Mouse (Mus musculus): ENCODE measurements around the gene Stk16.

The Stk16 gene

DNA sequence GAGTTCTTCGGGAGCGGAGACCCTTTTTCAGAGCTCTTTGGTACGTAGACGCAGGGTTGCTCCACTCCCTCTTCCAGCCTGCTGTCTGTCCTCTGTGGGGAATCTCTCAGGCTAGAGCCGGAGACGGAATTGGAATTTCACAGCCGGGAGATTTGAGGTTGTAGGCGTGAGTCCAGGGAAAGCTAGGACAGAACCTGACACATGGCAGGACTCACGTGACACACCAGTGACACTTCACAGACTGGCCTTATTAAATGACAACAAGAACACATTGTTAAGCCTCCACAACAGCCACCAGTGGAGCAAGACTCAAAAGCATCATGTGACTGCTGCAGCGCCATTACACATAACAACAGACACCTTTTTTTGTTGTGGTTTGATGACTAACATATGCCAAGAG, 29.0 kb downstream of the Stk16 start:
- no peak for DNase-seq

DNA sequence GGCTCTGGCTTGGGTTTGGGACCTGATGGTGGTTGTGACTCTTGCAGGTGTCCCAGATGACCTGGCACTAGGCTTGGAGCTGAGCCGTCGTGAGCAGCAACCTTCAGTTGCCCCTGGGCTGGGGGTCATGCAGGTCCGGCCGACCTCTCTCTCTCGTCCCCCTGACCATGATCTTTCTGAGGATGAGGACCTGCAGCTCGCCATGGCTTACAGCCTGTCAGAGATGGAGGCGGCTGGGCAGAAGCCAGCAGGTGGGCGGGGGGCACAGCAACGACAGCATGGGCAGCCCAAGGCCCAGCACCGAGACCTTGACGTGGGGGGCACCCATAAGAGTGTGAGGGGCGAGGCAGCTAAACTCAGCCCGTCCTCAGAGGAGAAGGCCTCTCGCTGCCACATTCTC, 32.8 kb downstream of the Stk16 start:
- no peak for DNase-seq

GRCm38 (mm10) chr1:75244175-75244826, 33.7 kb downstream of the Stk16 start:
- DNase-seq, result no peak

DNA sequence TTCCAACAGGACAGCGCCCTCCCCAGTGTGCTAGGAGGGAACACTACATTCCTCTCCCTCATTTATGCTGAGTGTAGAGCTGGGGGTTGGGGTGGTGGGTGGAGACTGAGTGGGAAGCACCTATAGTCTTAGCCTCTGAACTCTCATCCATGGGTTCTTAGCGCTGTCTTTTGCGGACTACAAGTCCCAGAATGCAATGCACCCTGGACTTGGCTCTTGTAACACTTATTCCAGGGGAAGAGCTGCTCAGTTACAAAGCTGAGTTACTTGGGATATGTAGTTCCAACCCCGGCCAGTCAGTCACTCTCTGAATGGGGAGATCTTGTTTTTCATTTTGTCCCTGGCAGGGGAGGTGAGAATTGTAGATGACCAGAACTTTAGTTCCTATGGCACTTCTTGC, 34.2 kb downstream of the Stk16 start:
- peak in 1 of 2 experiments; percentile 55 for DNase-seq

DNA sequence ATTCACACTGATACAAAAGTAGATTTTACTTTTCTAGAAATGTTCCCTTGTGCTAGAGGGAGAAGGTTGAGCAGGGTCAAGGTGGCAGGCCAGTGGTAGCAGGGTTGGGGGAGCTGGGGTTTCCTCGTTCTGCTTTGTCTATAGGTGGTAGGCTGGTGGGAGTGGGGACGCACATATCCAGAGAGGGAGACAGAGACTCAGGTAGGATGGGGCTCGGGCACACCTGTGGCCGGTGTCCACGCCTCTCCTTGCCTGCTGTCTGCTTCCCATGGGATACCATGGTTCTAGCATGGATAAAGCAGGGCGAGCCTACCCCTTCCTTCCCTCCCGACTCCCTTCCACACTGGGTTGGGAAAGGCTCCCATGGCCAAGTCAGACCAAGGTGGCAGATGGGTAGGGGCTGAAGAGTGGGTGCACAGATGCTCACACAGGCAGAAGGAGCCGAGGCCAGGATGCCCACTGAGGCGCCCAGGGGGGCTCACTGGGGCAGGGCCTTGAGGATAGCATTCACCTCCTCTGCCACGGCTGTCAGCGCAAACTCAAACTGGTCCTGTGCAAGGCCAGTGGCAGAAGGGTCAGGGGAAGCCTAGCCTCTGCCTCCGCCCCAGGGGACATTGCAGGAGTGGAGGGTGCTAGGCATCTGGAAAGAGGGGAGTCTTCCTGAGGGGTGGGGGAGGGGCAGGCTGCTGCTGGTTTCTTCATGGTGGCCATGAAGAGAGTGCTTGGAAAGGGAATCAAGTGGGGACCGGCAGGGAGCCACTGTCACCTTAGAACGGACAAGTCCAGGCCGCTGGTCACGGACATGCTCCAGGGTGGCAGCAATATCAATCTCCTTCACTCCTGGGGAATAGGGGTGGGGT, 36.7 kb downstream of the Stk16 start:
- DNase-seq, result no peak

DNA sequence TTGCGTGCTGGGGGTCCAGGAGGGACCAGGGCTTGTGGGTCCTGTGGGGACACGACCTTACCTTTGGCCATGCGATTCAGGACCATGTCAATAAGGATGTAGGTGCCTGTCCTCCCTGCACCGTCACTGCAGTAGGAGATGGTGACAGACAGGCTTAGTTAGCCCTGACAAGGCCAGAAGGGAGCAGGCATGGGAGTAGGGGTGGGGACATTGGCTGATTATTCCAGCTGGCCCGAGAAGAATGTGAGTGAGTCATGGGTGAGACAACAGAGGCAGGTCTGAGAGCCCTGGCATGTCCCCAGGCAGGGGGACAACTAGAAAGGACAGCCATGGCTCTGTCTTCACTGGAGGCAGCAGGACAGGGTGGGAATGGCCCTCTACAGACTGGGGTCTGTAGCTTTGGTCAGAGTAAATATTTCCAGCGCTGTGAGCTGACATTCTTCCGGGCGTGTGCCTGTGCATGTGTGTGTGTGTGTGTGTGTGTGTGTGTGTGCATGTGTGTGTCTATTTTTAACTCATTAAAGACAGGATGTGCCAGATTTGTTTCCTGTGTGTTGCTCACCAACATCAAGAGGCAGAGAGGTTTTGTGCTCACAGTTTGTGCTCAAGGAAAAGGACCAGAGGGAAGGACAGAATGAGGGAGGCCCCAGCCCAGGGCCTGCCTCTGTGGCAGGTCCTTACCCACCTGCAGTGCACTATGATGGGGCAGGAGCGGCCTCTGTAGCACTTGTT, 37.6 kb downstream of the Stk16 start:
- DNase-seq, result peak; percentile 50 to 72

GRCm38 (mm10) chr1:75250498-75250897, 39.9 kb downstream of the Stk16 start:
- no peak for DNase-seq

GRCm38 (mm10) chr1:75251112-75251970, 40.7 kb downstream of the Stk16 start:
- peak; percentile 89 to 90 for DNase-seq

GRCm38 (mm10) chr1:75252308-75252707, 41.7 kb downstream of the Stk16 start:
- no peak for DNase-seq

- no peak for DNase-seq
Measured at GRCm38 (mm10) chr1:75253029-75253428, 42.4 kb downstream of the Stk16 start.

DNA sequence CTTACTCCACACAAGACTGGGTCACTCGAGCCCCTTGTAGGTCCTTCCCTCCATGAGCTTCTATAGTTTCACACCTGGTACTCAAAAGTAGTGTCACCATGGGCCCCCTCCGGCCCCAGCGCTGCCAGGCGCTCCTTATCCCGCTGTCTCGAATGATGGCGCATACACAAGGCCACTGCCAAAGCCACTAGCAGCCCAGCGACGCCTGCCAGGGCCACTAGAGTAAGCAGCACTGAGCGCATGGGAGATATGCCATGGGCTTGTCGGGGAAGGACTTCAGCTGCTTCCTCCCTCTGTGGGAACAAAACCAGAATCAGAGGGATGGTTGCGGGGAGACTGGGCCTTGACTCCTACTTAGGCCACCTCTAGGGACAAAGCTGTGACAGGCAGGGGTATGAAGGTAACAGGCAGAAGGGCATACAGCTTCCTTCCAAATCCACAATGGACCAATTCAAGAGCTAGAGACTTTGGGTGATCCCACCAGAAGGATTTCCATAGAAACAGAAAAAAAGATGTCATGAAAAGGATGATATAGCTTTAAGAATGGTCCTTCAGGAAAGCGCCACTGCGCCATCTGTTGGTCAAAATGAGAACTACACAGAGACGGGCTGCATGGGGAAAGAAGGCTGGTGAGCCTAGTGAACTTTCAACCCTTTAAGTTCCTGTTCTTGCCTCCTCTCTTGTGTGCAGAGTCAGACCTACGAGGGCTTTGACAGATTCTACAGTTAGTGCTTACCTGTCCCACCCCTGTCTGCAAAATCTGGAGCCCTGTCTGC, 43.4 kb downstream of the Stk16 start:
- peak; percentile 66 to 85 for DNase-seq

DNA sequence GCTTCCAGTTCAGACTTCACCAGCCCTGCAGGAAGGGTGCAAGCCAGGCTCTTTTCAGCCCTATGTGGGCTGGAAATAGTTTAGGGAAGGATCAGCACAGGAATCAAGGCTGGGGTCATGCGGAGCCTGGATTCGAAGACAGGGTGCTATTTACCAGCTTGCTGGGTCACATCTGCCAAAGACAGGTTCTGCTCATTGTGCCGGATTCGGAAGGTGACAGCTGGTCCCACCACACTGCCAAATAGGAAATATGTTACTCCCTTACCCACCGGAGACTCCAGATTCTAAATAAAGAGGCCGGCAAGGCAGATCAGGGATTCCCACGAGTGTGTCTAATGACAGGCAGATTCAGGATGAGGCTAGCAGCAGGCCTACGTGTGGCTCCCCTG, 44.0 kb downstream of the Stk16 start:
- DNase-seq, result no peak

- DNase-seq, result no peak
Measured at GRCm38 (mm10) chr1:75255516-75256046, 44.9 kb downstream of the Stk16 start.

DNA sequence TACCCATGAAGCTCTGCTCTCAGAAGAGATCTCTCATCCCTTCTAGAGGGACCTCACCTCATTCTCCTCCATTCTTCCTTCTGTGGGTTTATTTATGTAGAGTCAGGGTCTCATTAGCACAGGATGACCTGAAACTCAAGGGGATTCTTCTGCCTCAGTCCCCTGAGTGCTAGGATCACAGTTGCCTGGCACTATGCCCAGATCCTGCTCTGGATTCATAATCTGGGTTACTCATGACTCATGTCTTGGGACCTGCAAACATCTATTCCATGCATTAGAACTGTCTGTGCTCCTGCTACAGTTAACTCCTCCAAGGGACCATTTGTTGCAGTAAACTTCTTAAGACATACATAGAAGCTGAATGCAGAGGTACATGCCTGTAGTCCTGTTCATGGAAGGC, 50.6 kb downstream of the Stk16 start:
- no peak for DNase-seq

GRCm38 (mm10) chr1:75262969-75263951, 52.6 kb downstream of the Stk16 start:
- peak; percentile 48 to 74 for DNase-seq

DNA sequence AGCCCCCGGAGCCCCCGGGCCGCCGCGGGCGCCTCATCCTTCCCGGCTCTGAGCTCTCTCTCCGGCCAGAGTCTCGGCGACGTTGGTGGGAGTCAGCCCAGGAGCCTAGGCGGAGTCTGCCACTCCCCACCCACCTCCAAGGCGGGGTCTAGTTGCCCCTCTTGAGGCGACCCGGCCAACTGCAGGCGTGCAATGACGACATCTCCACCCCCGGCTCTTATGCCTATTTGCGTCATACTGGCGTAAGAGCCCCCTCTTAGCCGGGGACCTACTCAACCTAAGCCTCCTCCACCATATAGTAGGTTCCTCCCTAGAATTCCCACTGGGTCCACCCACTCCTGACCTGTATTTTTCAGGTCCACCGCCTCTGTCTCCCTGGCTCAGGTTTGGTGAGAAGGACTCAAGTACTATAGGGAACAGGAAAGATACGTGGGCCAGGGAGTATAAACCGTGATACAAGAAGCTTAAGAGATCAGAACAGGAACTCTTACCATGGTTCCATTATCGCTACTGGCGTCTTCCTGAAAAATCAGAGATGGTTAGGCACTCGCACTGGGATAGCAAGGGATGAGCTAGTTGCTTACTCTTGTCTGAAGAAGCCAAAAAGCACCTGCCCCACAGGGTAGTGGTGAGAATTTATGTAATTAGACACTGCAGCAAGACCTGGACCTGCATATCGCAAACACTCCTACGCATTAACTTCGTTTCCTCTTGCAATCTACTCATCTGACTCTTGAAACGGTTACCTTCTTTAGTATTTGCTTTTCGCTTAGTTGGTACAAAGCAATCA, 53.6 kb downstream of the Stk16 start, which contains the start of gene Ptprn:
TSS of gene Ptprn (minus strand) at position 412 of the 790 bp plus-strand sequence.
- DNase-seq, result no peak

Measured in lung, postnatal 4 days (tissue).